Mouse (Mus musculus) stomach, postnatal 0 days (tissue): ENCODE measurements around the gene Bpifa5. TPM values are rescaled to one million over a fixed set of nuclear protein-coding genes. Genes with fewer than 3 reads are reported as not detected.
"Not testable (repeated sequence)": the region's sequence is repeated elsewhere in the genome, so short reads cannot be mapped to it uniquely, and the experiment has no call there.

Experiments
- ATAC-seq: fragments of 200-750 bp; cut with Nextera tagmentation; 2 replicates; pipeline ENCODE4 v1.8.0; 2017; ENCODE audit not compliant: low FRiP score, low TSS enrichment
- DNase-seq: peaks from one replicate; pipeline ENCODE4 v3.0.0-alpha.2; 2016; ENCODE audit warnings: low spot score
- H3K27ac ChIP-seq: fragments of 300-500 bp; sonication (generic); replicated peaks from 2 replicates; pipeline ENCODE4 v1.5.1; 2014; ENCODE audit warnings: mild to moderate bottlenecking, control low read depth
- H3K27me3 ChIP-seq: fragments of 300-500 bp; sonication (generic); 2 replicates; pipeline ENCODE4 v1.6.1; 2014; ENCODE audit warnings: low read length; ENCODE audit not compliant: control insufficient read depth, insufficient read depth
- H3K36me3 ChIP-seq: fragments of 300-500 bp; sonication (generic); 2 replicates; pipeline ENCODE4 v1.6.1; 2014; ENCODE audit warnings: low read length, mixed read lengths; ENCODE audit not compliant: control insufficient read depth, insufficient read depth
- H3K4me1 ChIP-seq: fragments of 300-500 bp; sonication (generic); replicated peaks from 2 replicates; pipeline ENCODE4 v1.6.1; 2014; ENCODE audit warnings: antibody characterized with exemption; ENCODE audit not compliant: control insufficient read depth, insufficient read depth
- H3K4me2 ChIP-seq: fragments of 300-500 bp; sonication (generic); replicated peaks from 2 replicates; pipeline ENCODE4 v1.6.1; 2014; ENCODE audit warnings: low read depth, mild to moderate bottlenecking, control low read depth, moderate library complexity
- H3K4me3 ChIP-seq: fragments of 300-500 bp; sonication (generic); 2 replicates; pipeline ENCODE4 v1.5.1; 2014; ENCODE audit warnings: low read depth, low read length, control low read depth
- H3K9ac ChIP-seq: fragments of 300-500 bp; sonication (generic); 2 replicates; pipeline ENCODE4 v1.6.1; 2014; ENCODE audit warnings: mild to moderate bottlenecking, low read length, control low read depth, mixed read lengths
- H3K9me3 ChIP-seq: fragments of 300-500 bp; sonication (generic); 2 replicates; pipeline ENCODE4 v1.6.1; 2016; ENCODE audit warnings: low read length; ENCODE audit not compliant: control insufficient read depth
- CTCF ChIP-seq: IDR thresholded peaks from 2 replicates; pipeline ENCODE4 v1.5.1; 2016; ENCODE audit warnings: antibody characterized with exemption, low read depth, mild to moderate bottlenecking, moderate library complexity
- EP300 ChIP-seq: optimal IDR thresholded peaks from 2 replicates; pipeline ENCODE3; 2016; ENCODE audit warnings: antibody characterized with exemption
- WGBS: fragments of 180-500 bp; shearing (Covaris S2); extraction: QIAGEN DNeasy Blood & Tissue Kit; methylation state at CpG from one replicate; pipeline ENCODE4 v1.1.7; 2014; 5-methylcytosine and 5-hydroxymethylcytosine counted together
- polyA plus RNA-seq: library from polyadenylated mRNA; unstranded; fragments of >200 nt; fragmentation: Nextera tagmentation; extraction: Ambion mirVana; gene quantifications from 2 replicates; pipeline ENCODE4 v1.2.1, GENCODE M21; 2015

The Bpifa5 gene
- polyA plus RNA-seq, 1 experiment from 2014 or later, result not detected

DNA sequence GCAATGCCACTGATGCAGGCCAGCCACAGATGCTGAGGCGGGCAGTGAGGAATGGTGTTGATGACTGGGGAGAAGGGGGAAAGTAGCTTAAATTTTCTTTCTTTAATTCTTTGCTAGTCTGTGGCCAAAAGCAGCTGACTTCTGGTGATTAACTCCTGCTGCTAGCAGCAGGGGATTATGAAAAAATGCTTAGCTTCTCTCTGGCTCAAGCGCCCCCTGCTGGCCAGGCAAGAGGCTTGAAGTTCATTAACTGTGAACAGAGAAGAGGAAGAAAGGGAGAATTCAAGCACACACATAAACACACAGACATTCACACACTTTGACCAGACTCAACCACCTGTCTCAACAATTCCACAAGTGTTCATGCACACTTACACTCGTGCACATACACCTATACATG lies 4.0 kb upstream of the Bpifa5 start:
- H3K4me3 ChIP-seq, result no peak overlapping the region
- H3K4me2 ChIP-seq, result no peak overlapping the region
- H3K27ac ChIP-seq, result no peak overlapping the region
- 40% methylated on average over 3 of the region's 3 CpGs for WGBS
- ATAC-seq (no peak), DNase-seq (no peak)
- H3K36me3 ChIP-seq, result no peaks in the 10 kb centered on the region
- TF ChIP-seq CTCF (peak; percentile 74), EP300 (no peak)
- no peaks in the 10 kb centered on the region for H3K9me3 ChIP-seq
- H3K4me1 ChIP-seq, result no peaks in the 10 kb centered on the region
- H3K9ac ChIP-seq, result no peak overlapping the region
- H3K27me3 ChIP-seq, result no peaks in the 10 kb centered on the region

- Histone ChIP-seq H3K4me1 (no peaks in the 10 kb centered on the region), H3K9ac (no peak overlapping the region), H3K27ac (no peak overlapping the region), H3K9me3 (no peaks in the 10 kb centered on the region), H3K4me2 (no peak overlapping the region), H3K4me3 (no peak overlapping the region), H3K36me3 (no peaks in the 10 kb centered on the region), H3K27me3 (no peaks in the 10 kb centered on the region)
- ATAC-seq (no peak), DNase-seq (no peak)
- TF ChIP-seq CTCF (no peak), EP300 (no peak)
- WGBS, result 85% methylated on average over 5 of the region's 5 CpGs
Observed at GRCm38 (mm10) chr2:154163306-154163705, 899 bp downstream of the Bpifa5 start.

DNA sequence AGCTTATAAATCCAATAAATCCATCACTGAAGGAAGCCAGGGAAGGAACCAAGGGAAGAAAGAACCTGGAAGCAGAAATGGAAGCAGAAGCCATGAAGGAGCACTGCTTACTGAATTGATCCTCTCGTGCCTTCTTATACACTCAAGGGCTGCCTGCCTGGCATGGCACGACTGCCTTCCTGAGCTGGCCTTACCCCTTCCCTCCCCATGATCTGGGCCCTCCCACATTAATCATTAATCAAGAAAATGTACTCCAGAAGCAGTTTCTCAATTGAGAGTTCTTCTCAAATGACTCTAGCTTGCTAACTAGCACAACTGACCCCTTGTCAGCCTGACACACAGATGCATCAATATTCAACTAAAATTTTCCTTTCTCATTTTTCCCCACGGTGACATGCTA lies 6.8 kb downstream of the Bpifa5 start:
- Histone ChIP-seq H3K4me1 (no peaks in the 10 kb centered on the region), H3K27ac (no peak overlapping the region), H3K9me3 (no peaks in the 10 kb centered on the region), H3K36me3 (no peaks in the 10 kb centered on the region), H3K4me2 (no peak overlapping the region), H3K9ac (no peak overlapping the region), H3K4me3 (no peak overlapping the region), H3K27me3 (no peaks in the 10 kb centered on the region)
- DNase-seq, result no peak
- TF ChIP-seq CTCF (no peak), EP300 (no peak)
- 42% methylated on average over 3 of the region's 3 CpGs for WGBS
- no peak for ATAC-seq

GRCm38 (mm10) chr2:154171621-154172020 lies 9.2 kb downstream of the Bpifa5 start:
- DNase-seq (no peak), ATAC-seq (no peak)
- no peaks in the 10 kb centered on the region for H3K4me1 ChIP-seq
- no peak overlapping the region for H3K4me3 ChIP-seq
- H3K9me3 ChIP-seq, result no peaks in the 10 kb centered on the region
- H3K36me3 ChIP-seq, result no peaks in the 10 kb centered on the region
- TF ChIP-seq CTCF, result no peak
- no peak for TF ChIP-seq EP300
- H3K27me3 ChIP-seq, result no peaks in the 10 kb centered on the region
- no peak overlapping the region for H3K27ac ChIP-seq
- 62% methylated on average over 6 of the region's 6 CpGs for WGBS
- H3K9ac ChIP-seq, result no peak overlapping the region
- no peak overlapping the region for H3K4me2 ChIP-seq

- DNase-seq (peak; percentile 65), ATAC-seq (peak; percentile 92)
- H3K4me1 ChIP-seq, result no peaks in the 10 kb centered on the region
- H3K9ac ChIP-seq, result no peak overlapping the region
- no peak overlapping the region for H3K27ac ChIP-seq
- TF ChIP-seq CTCF (peak; percentile 92), EP300 (no peak)
- no peaks in the 10 kb centered on the region for H3K36me3 ChIP-seq
- H3K4me2 ChIP-seq, result no peak overlapping the region
- WGBS, result 20% methylated on average over 1 of the region's 1 CpGs
- no peaks in the 10 kb centered on the region for H3K9me3 ChIP-seq
- H3K27me3 ChIP-seq, result no peaks in the 10 kb centered on the region
- no peak overlapping the region for H3K4me3 ChIP-seq
Observed at GRCm38 (mm10) chr2:154173313-154173712, 10.9 kb downstream of the Bpifa5 start.

- H3K36me3 ChIP-seq, H3K27me3 ChIP-seq, H3K27ac ChIP-seq, H3K4me2 ChIP-seq, H3K4me1 ChIP-seq, H3K9ac ChIP-seq, DNase-seq, H3K4me3 ChIP-seq, H3K9me3 ChIP-seq: not testable (repeated sequence)
- peak; percentile 62 for ATAC-seq
- WGBS, result 66% methylated on average over 7 of the region's 7 CpGs
Observed at GRCm38 (mm10) chr2:154181900-154182299, 19.5 kb downstream of the Bpifa5 start.

GRCm38 (mm10) chr2:154183061-154183460 lies 20.7 kb downstream of the Bpifa5 start:
- 47% methylated on average over 4 of the region's 4 CpGs for WGBS

More at GRCm38 (mm10) chr2:154183061-154183460, 20.7 kb downstream of the Bpifa5 start:
- DNase-seq, H3K36me3 ChIP-seq, H3K9ac ChIP-seq, H3K4me1 ChIP-seq, H3K27me3 ChIP-seq, H3K27ac ChIP-seq, H3K4me2 ChIP-seq, H3K4me3 ChIP-seq, ATAC-seq, H3K9me3 ChIP-seq: not testable (repeated sequence)
